Mouse (Mus musculus) forebrain, embryonic 16.5 days (tissue): ENCODE results near the gene Klk9. TPM values are rescaled to one million over a fixed set of nuclear protein-coding genes. Genes with fewer than 3 reads are reported as not detected.

Experiments
- ATAC-seq: fragments of 200-750 bp; cut with Nextera tagmentation; 2 replicates; pipeline ENCODE4 v1.8.0; 2017; ENCODE audit warnings: mild to moderate bottlenecking, moderate library complexity
- H3K27ac ChIP-seq: fragments of 300-500 bp; sonication (generic); 2 replicates; pipeline ENCODE4 v1.5.1; 2014; ENCODE audit warnings: low read length, control low read depth
- H3K27me3 ChIP-seq: fragments of 300-500 bp; sonication (generic); replicated peaks from 2 replicates; pipeline ENCODE4 v1.6.1; 2014; ENCODE audit warnings: low read length; ENCODE audit not compliant: control insufficient read depth, insufficient read depth
- H3K36me3 ChIP-seq: fragments of 300-500 bp; sonication (generic); 2 replicates; pipeline ENCODE4 v1.6.1; 2014; ENCODE audit not compliant: control insufficient read depth, insufficient read depth
- H3K4me1 ChIP-seq: fragments of 300-500 bp; sonication (generic); replicated peaks from 2 replicates; pipeline ENCODE4 v1.6.1; 2014; ENCODE audit warnings: low read length; ENCODE audit not compliant: control insufficient read depth, insufficient read depth
- H3K4me2 ChIP-seq: fragments of 300-500 bp; sonication (generic); 2 replicates; pipeline ENCODE4 v1.6.1; 2014; ENCODE audit warnings: mild to moderate bottlenecking, low read length, control low read depth
- H3K4me3 ChIP-seq: fragments of 300-500 bp; sonication (generic); replicated peaks from 2 replicates; pipeline ENCODE4 v1.5.1; 2014; ENCODE audit warnings: mild to moderate bottlenecking, low read length, control low read depth
- H3K9ac ChIP-seq: fragments of 300-500 bp; sonication (generic); replicated peaks from 2 replicates; pipeline ENCODE4 v1.6.1; 2014; ENCODE audit warnings: low read depth, low read length, control low read depth
- H3K9me3 ChIP-seq: fragments of 300-500 bp; sonication (generic); 2 replicates; pipeline ENCODE4 v1.6.1; 2016; ENCODE audit warnings: low read length; ENCODE audit not compliant: control insufficient read depth
- WGBS: fragments of 180-500 bp; shearing (Covaris S2); extraction: QIAGEN DNeasy Blood & Tissue Kit; methylation state at CpG from one replicate; pipeline ENCODE4 v1.1.7; 2014; 5-methylcytosine and 5-hydroxymethylcytosine counted together
- polyA plus RNA-seq: library from polyadenylated mRNA; unstranded; fragments of >200 nt; fragmentation: Nextera tagmentation; extraction: Ambion mirVana; gene quantifications from 2 replicates; pipeline ENCODE4 v1.2.1, GENCODE M21; 2015

The Klk9 gene
- polyA plus RNA-seq, 1 experiment from 2014 or later = 0.23 TPM

DNA sequence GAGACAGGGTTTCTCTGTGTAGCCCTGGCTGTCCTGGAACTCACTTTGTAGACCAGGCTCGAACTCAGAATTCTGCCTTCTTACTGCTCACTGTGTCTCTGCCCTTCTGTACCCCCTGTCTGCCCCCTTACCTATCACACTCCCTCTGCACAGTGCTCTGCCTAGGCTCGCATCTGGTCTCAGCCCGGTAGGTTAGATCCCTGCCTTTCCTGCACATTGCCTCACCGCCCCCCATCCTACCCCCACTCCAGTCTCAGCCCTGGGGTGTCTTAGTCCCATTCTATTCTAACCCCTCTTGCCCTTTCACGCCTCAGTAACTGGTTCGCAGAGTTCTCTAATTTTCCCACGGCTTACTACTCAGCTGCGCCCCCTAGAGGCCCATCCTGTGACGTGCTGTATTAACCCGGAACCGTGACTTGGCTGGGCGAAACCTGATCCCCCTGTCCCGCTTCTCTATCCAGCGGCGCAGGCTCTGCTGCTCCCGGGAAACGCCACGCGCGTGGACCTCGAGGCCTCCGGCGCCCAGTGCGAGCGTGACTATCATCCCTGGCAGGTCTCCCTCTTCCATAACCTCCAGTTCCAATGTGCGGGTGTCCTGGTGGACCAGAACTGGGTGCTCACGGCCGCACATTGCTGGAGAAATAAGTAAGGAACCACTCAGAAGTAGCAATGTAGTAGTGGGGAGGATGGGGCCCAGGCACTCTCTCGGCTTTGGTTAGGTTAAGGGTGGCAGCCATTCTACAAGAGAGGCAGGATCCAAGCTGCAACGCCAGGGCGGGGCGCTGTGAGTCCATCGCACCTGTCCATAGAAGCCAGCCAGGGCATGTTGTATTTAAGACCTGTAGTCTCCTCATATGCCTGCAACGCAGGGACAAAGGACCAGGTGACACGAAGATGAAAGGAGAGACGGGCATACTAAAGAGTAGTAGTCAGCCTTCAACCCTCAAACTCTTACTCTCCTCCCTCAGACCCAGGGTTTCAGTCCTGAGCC, 9.1 kb upstream of the Klk9 start:
- H3K36me3 ChIP-seq = no peaks in the 10 kb centered on the region
- H3K27me3 ChIP-seq = no peaks in the 10 kb centered on the region
- no peaks in the 10 kb centered on the region for H3K9me3 ChIP-seq
- peak overlapping the region; percentile 45 for H3K4me2 ChIP-seq
- peak overlapping the region; percentile 30 for H3K9ac ChIP-seq
- ATAC-seq = peak; percentile 59
- peaks cover 5% of the 10 kb centered on the region; the same call in 1 of the 2 replicates for H3K4me1 ChIP-seq
- no peak overlapping the region for H3K27ac ChIP-seq
- WGBS = 7% methylated on average over 36 of the region's 36 CpGs
- H3K4me3 ChIP-seq = peak overlapping the region; percentile 19

DNA sequence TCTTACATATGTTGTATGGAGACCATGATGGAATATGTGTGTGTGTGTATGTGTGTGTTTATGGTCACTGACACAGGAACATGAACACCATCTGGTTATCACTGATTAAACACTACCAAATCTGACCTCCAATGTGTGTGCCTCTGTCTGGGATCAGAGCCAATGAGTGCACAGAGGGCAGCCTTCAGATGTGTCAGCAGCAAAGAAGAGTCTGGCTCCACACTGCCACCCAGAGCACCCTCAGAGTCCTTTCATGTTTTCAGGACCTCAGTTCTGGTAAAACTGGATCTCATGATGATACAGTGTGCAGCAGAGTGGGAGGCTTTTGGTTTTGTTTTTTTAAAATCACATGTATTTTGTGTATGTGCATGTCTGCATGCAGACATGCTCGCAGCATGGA, 6.4 kb upstream of the Klk9 start:
- Histone ChIP-seq H3K9me3 (no peaks in the 10 kb centered on the region), H3K27ac (no peak overlapping the region), H3K4me1 (peaks cover 5% of the 10 kb centered on the region; the same call in 1 of the 2 replicates), H3K36me3 (no peaks in the 10 kb centered on the region), H3K27me3 (no peaks in the 10 kb centered on the region), H3K4me2 (no peak overlapping the region), H3K9ac (no peak overlapping the region), H3K4me3 (no peak overlapping the region)
- ATAC-seq = no peak
- WGBS = 90% methylated on average over 1 of the region's 1 CpGs

DNA sequence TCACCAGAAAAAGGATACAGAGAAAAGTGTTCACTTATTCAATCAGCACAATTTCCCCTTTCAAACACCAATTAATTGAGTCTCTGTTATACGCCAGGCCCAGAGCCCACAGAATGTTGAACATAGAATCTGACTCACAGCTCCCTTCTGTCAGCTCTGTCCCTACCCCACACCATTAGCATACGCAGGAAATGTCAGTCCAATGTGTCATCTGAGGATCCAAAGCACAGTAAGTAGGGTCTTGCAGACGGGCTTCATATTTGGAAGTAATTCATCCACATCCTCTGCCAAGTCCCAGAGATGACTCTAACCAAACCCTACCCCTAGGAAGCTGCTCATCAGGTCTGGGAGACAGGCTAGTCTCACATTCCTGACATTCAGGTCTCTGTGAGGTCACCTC, 3.6 kb upstream of the Klk9 start:
- H3K4me2 ChIP-seq = no peak overlapping the region
- no peaks in the 10 kb centered on the region for H3K9me3 ChIP-seq
- no peak overlapping the region for H3K4me3 ChIP-seq
- no peaks in the 10 kb centered on the region for H3K36me3 ChIP-seq
- 71% methylated on average over 3 of the region's 3 CpGs for WGBS
- no peaks in the 10 kb centered on the region for H3K27me3 ChIP-seq
- H3K27ac ChIP-seq = no peak overlapping the region
- H3K9ac ChIP-seq = no peak overlapping the region
- ATAC-seq = no peak
- H3K4me1 ChIP-seq = no peaks in the 10 kb centered on the region

DNA sequence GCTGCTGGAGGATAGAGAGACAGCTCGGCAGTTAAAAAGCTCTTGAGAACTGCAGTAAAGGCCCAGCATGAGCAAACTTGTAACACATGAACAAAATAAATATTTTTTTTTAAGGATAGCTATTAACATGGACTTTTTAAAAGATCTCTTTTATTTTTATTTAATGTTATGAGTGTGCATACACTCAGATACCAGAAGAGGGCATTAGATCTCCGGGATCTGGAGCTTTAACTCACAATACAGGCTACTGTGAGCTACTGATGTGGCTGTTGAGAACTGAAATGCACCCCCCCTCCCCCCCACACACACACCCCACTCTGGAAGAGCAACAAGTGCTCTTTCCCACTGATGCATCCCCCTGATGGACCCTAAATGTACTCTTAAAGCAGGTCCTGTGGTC, 2.4 kb upstream of the Klk9 start:
- H3K4me3 ChIP-seq = no peak overlapping the region
- no peaks in the 10 kb centered on the region for H3K27me3 ChIP-seq
- WGBS = 76% methylated on average over 2 of the region's 2 CpGs
- ATAC-seq = no peak
- H3K27ac ChIP-seq = no peak overlapping the region
- H3K9ac ChIP-seq = no peak overlapping the region
- H3K4me1 ChIP-seq = no peaks in the 10 kb centered on the region
- no peak overlapping the region for H3K4me2 ChIP-seq
- H3K9me3 ChIP-seq = no peaks in the 10 kb centered on the region
- H3K36me3 ChIP-seq = no peaks in the 10 kb centered on the region

DNA sequence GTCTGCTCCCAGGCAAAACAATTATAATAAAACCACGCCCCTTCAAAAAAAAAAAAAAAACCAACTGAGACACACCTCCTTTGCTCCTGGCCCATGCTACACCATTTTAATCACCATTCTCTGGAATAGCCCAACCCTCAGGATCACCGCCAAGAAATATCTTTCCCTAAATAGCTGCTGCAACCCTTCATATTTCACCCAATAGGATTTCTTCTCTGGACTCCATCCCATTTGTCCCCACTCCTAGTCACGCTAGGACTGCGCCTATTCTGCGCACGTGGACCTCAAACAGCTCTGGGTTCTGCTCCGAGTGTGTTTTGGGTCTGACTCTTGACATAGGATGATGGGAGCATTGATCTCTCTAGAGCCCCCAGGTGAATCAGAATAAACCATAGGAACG, 4.7 kb downstream of the Klk9 start:
- H3K4me2 ChIP-seq = peak overlapping the region; percentile 72
- no peaks in the 10 kb centered on the region for H3K36me3 ChIP-seq
- peaks cover 10% of the 10 kb centered on the region; the same call in 1 of the 2 replicates for H3K4me1 ChIP-seq
- ATAC-seq = peak; percentile 36; the same call in 1 of the 2 replicates
- no peak overlapping the region for H3K27ac ChIP-seq
- 8% methylated on average over 8 of the region's 8 CpGs for WGBS
- peaks cover 18% of the 10 kb centered on the region for H3K27me3 ChIP-seq
- H3K4me3 ChIP-seq = peak overlapping the region; percentile 52
- H3K9me3 ChIP-seq = no peaks in the 10 kb centered on the region
- peak overlapping the region; percentile 49; the same call in 1 of the 2 replicates for H3K9ac ChIP-seq

DNA sequence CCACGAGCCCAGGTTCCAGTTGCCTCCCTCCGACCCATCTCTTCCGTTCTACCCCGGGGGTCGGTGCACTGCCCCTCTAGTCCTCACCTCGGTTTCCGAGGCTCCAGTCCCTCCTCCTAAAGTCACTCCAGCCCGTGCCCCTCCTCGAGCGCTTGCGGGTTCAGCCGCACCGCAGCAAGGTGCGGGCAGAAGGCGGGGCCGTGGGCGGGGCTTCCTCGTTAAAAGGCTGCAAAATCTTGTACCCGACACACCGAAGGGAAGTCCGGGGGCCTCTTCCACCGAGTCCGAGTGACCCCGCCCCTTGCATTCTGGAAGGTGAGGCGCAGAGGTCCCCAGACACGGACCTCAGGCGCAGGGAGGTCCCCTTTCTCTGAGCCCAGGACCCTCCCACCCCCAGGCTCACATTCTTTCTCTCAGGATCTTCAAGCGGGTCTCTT, 5.7 kb downstream of the Klk9 start, which contains the start of gene Klk8:
TSS of gene Klk8 (plus strand) at position 245 of the 437 bp plus-strand sequence.
- H3K27ac ChIP-seq = no peak within 1 kb of the TSS
- under 1% methylated on average over 28 of the region's 28 CpGs for WGBS
- H3K9ac ChIP-seq = peak within 1 kb of the TSS; percentile 49
- H3K27me3 ChIP-seq = peaks cover 18% of the 10 kb centered on the region
- ATAC-seq = peak; percentile 47
- no peaks in the 10 kb centered on the region for H3K36me3 ChIP-seq
- H3K4me3 ChIP-seq = peak within 1 kb of the TSS; percentile 52
- peaks cover 10% of the 10 kb centered on the region; the same call in 1 of the 2 replicates for H3K4me1 ChIP-seq
- H3K4me2 ChIP-seq = peak within 1 kb of the TSS; percentile 72
- H3K9me3 ChIP-seq = no peaks in the 10 kb centered on the region

DNA sequence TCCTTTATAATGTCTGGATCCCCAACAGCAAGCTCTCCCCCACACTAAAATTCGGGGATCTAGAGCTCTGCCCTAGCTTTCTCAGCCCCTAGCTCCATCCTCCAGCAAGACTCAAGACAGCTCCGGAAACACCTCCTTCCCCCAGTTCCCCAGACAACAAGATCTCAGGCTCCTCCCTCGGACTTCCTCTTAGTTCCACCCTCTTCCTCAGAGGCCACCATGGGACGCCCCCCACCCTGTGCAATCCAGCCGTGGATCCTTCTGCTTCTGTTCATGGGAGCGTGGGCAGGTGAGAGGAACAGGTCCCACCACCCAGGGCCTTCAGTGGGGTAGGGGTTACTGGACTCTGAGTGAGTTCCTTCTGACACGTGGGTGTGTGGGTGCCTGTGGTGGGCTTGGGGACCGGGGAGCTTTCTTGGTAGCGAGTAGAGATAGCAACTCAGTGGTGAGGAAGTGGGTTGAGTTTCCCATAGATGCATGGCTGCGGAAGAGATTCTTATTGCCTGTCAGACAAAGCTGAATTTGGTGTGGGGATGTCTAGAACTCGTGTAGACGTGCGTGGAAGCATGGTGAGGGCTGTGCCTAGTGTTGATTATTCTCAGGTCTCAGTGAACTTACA, 6.3 kb downstream of the Klk9 start:
- Histone ChIP-seq H3K9me3 (no peaks in the 10 kb centered on the region), H3K27ac (no peak overlapping the region), H3K36me3 (no peaks in the 10 kb centered on the region), H3K4me2 (peak overlapping the region; percentile 72), H3K4me3 (peak overlapping the region; percentile 52), H3K4me1 (peaks cover 10% of the 10 kb centered on the region; the same call in 1 of the 2 replicates), H3K27me3 (peaks cover 18% of the 10 kb centered on the region), H3K9ac (peak overlapping the region; percentile 49; the same call in 1 of the 2 replicates)
- ATAC-seq = peak; percentile 52
- WGBS = 39% methylated on average over 13 of the region's 13 CpGs

DNA sequence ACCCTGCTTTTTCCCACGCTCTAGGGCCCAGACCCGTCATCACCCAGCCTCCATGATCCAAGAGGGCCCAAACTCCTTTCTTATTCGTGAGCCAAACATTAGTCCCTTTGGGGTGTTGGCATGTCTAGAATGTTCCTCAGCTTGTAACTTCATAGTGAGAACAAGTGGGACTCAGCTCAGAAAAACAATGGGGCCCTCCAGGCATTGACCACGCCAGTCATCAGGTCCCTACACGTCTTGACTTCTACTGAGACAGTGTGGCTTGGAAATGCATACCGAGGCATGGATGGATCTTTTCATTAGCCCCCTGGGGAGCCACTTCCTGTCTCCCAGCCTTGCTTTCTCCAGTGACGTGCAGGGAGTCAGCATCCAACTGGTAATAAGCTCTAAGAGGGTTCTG, 8.2 kb downstream of the Klk9 start:
- H3K36me3 ChIP-seq = no peaks in the 10 kb centered on the region
- no peak for ATAC-seq
- peaks cover 10% of the 10 kb centered on the region; the same call in 1 of the 2 replicates for H3K4me1 ChIP-seq
- H3K4me2 ChIP-seq = no peak overlapping the region
- peaks cover 18% of the 10 kb centered on the region for H3K27me3 ChIP-seq
- H3K9ac ChIP-seq = no peak overlapping the region
- WGBS = 72% methylated on average over 7 of the region's 7 CpGs
- no peak overlapping the region for H3K27ac ChIP-seq
- no peak overlapping the region for H3K4me3 ChIP-seq
- H3K9me3 ChIP-seq = no peaks in the 10 kb centered on the region

DNA sequence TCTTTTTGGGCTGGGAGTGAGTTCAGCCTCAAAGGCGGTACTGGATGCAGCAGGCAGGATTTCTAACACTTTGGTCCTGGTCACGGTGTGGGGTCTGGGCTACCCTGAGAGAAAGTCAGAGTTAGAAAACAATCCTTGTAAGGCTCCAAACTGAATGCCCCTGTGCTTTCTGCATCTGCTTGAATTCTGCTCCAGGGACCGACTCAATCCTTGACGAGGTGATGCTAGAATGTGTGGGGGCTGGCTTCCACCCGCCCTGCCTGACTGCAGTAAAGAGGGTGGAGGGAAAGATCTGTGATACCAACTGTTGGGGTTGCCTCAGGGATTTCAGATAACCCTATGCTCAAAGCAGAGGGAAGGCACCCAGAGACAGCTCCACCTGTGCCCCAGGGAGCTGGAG, 19.3 kb downstream of the Klk9 start, which contains the start of gene Klk7:
TSS of gene Klk7 (plus strand) at position 301 of the 400 bp plus-strand sequence.
- Histone ChIP-seq H3K27ac (no peak within 1 kb of the TSS), H3K4me3 (no peak within 1 kb of the TSS), H3K9ac (no peak within 1 kb of the TSS), H3K4me1 (no peaks in the 10 kb centered on the region), H3K36me3 (no peaks in the 10 kb centered on the region), H3K4me2 (no peak within 1 kb of the TSS), H3K9me3 (no peaks in the 10 kb centered on the region), H3K27me3 (no peaks in the 10 kb centered on the region)
- ATAC-seq = no peak
- 48% methylated on average over 5 of the region's 5 CpGs for WGBS
